Mouse (Mus musculus) embryonic facial prominence, embryonic 13.5 days (tissue): ENCODE data around the gene Ntn1. TPM values are rescaled to one million over a fixed set of nuclear protein-coding genes. Genes with fewer than 3 reads are reported as not detected.

Experiments used
- ATAC-seq: fragments of 200-750 bp; cut with Nextera tagmentation; 2 replicates; pipeline ENCODE4 v1.8.0; 2017; ENCODE audit warnings: low read depth; ENCODE audit not compliant: insufficient number of reproducible peaks, insufficient read depth, low FRiP score, low TSS enrichment
- H3K27ac ChIP-seq: fragments of 300-500 bp; sonication (generic); 2 replicates; pipeline ENCODE4 v1.5.1; 2015; ENCODE audit warnings: moderate library complexity, mild to moderate bottlenecking, inconsistent platforms
- H3K27me3 ChIP-seq: fragments of 300-500 bp; sonication (generic); 2 replicates; pipeline ENCODE4 v1.6.1; 2015; ENCODE audit warnings: mild to moderate bottlenecking, inconsistent platforms
- H3K36me3 ChIP-seq: fragments of 300-500 bp; sonication (generic); 2 replicates; pipeline ENCODE4 v1.6.1; 2015; ENCODE audit warnings: mild to moderate bottlenecking, inconsistent platforms
- H3K4me1 ChIP-seq: fragments of 300-500 bp; sonication (generic); 2 replicates; pipeline ENCODE4 v1.6.1; 2015; ENCODE audit warnings: inconsistent platforms
- H3K4me2 ChIP-seq: fragments of 300-500 bp; sonication (generic); 2 replicates; pipeline ENCODE4 v1.6.1; 2015; ENCODE audit warnings: moderate library complexity, mild to moderate bottlenecking, inconsistent platforms
- H3K4me3 ChIP-seq: fragments of 300-500 bp; sonication (generic); 2 replicates; pipeline ENCODE4 v1.5.1; 2015; ENCODE audit warnings: mild to moderate bottlenecking, inconsistent platforms
- H3K9ac ChIP-seq: fragments of 300-500 bp; sonication (generic); 2 replicates; pipeline ENCODE4 v1.6.1; 2015; ENCODE audit warnings: mild to moderate bottlenecking, inconsistent platforms
- H3K9me3 ChIP-seq: fragments of 300-500 bp; sonication (generic); 2 replicates; pipeline ENCODE4 v1.6.1; 2016; ENCODE audit warnings: inconsistent platforms
- WGBS: fragments of 180-500 bp; shearing (Covaris S2); methylation state at CpG from one replicate; pipeline ENCODE4 v1.1.7; 2015; ENCODE audit warnings: mixed read lengths; 5-methylcytosine and 5-hydroxymethylcytosine counted together
- polyA plus RNA-seq: library from polyadenylated mRNA; unstranded; fragments of >200 nt; fragmentation: Nextera tagmentation; extraction: Ambion mirVana; gene quantifications from 2 replicates; pipeline ENCODE4 v1.2.1, GENCODE M21; 2015

Gene Ntn1
- polyA plus RNA-seq, 1 experiment from 2014 or later, result 7.1 TPM

DNA sequence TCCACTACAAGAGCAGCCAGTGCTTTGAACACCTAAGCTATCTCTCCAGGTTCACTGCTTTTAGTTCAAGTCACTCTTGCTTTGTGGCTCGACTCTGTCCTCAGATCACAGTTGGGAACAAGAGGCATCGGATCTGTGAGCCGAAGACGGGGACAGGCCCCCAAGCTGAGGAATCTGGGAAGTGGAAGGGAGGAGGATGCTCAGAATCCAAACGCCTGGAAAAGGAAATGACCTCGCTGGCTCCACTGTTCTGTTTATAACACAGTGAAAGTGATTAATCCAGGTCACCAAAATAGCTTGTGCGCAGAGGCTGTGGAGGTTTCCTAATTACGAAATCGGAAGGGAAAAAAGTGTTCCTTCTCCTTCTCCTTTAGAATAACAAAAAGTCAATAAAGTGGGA lies 56.4 kb downstream of the Ntn1 start:
- Histone ChIP-seq H3K36me3 (no peaks in the 10 kb centered on the region), H3K27me3 (no peaks in the 10 kb centered on the region), H3K9me3 (no peaks in the 10 kb centered on the region), H3K9ac (no peak overlapping the region), H3K4me1 (peaks cover 21% of the 10 kb centered on the region), H3K4me3 (no peak overlapping the region), H3K4me2 (no peak overlapping the region), H3K27ac (no peak overlapping the region)
- no peak for ATAC-seq
- WGBS, result 65% methylated on average over 9 of the region's 9 CpGs

DNA sequence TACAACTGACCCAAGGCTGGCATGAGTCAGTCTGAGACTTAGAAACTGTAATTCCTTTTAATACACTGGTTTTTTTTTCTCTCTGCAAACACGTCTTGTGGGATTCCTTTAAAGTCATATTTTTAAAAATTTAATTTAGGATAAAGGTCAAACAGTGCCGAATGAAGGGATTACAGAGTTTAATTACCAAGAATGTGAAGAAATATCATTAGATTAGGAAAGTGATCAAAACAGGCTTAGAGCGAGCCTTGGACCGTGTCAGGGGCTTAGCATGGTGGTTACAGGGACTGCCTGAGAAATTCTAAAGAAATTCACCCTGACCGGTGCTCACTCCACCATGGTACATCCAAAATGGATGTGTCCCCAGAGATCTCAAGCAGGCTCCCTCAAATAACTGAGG lies 57.9 kb downstream of the Ntn1 start:
- Histone ChIP-seq H3K9me3 (no peaks in the 10 kb centered on the region), H3K9ac (no peak overlapping the region), H3K4me3 (no peak overlapping the region), H3K36me3 (no peaks in the 10 kb centered on the region), H3K27ac (no peak overlapping the region), H3K4me1 (peaks cover 21% of the 10 kb centered on the region), H3K27me3 (no peaks in the 10 kb centered on the region), H3K4me2 (no peak overlapping the region)
- 74% methylated on average over 5 of the region's 5 CpGs for WGBS
- no peak for ATAC-seq

DNA sequence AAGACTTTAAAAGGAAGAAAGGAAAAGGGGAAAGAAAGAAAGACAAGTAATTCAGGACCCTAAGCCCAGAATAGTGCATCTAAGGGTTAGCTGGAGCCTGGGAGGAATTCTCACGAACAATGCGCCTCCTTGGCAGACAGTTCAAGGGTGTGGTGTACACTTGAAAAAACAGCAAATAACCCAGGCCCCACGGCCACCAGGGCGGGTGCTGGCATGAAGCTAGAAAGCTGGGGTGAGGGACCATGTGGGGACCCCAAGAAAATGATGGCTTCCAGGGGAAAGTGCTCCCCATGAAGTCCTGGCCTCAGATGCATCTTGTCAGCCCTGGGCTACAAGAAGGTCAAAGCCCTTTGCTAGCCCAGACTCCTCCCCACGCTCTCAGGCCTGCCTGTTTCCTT lies 58.6 kb downstream of the Ntn1 start:
- no peaks in the 10 kb centered on the region for H3K9me3 ChIP-seq
- peak overlapping the region; percentile 18; the same call in 1 of the 2 replicates for H3K4me2 ChIP-seq
- 51% methylated on average over 5 of the region's 5 CpGs for WGBS
- ATAC-seq, result no peak
- no peak overlapping the region for H3K4me3 ChIP-seq
- H3K36me3 ChIP-seq, result no peaks in the 10 kb centered on the region
- peak overlapping the region; percentile 64; the same call in 1 of the 2 replicates for H3K27ac ChIP-seq
- H3K27me3 ChIP-seq, result no peaks in the 10 kb centered on the region
- no peak overlapping the region for H3K9ac ChIP-seq
- H3K4me1 ChIP-seq, result peaks cover 21% of the 10 kb centered on the region

DNA sequence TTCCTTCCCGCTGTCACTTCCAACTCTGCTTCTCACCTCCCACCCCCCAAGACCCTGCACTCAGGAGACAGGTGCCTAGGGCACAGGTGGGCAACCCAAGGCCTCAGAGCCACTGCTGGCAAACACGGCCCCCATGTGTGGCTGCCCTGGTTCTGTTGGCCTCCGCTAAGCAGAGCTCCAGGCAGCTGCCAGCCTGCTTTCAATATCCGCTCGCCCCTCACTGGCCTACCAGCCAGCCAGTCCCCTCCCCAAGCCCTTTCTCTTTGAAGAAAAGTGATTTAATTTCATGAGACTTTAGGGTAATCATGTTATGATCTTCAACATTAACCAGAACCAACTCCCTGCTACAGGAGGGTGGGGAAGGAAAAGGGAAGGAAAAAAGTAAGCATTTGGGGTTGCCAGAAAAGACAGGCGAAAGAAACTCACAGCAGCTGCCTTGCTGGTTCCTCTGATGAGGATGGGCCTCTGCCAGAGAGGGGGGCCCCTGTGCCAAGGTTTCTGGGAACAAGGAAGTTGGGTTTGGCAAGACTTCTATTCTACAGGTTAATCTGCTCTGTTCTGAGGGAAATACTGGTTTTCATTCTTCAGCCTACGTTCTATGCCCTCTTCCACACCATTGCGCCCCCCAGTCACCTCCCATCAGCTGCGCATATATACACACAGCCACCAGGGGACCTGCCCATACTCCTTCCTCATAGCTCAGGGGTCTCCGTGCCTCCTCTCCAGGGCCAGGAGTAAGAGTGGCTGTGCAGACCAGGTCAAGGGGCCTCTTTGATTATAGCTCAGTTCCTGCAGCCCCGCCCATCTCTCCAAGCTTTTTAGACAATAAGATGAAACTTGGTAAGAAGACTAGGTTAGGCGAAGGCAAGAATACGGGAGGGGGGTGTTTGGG lies 59.3 kb downstream of the Ntn1 start:
- Histone ChIP-seq H3K4me2 (peak overlapping the region; percentile 18; the same call in 1 of the 2 replicates), H3K4me3 (no peak overlapping the region), H3K36me3 (no peaks in the 10 kb centered on the region), H3K9me3 (no peaks in the 10 kb centered on the region), H3K9ac (no peak overlapping the region), H3K27me3 (no peaks in the 10 kb centered on the region), H3K27ac (peak overlapping the region; percentile 64), H3K4me1 (peaks cover 21% of the 10 kb centered on the region)
- 50% methylated on average over 13 of the region's 13 CpGs for WGBS
- peak; percentile 62; the same call in 1 of the 2 replicates for ATAC-seq

DNA sequence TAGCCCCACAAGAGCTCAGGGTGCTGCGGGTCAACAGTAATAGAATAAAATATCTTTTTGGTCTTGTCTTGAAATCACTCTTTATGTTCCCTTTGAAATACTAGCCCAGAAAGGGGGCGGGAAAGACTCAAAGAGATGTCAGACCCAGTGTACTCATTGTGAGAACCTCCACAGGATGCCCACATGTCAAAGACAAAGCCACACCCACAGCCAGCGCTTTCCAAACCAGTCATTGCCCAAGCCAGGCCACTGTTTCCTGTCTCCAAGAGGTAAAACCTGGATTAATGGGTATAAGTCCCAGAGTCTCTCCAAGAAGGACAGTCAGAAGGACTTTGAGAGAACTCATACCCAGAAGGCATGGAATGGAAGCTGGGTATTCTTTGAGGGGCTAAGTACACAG lies 60.3 kb downstream of the Ntn1 start:
- Histone ChIP-seq H3K4me3 (no peak overlapping the region), H3K36me3 (no peaks in the 10 kb centered on the region), H3K4me2 (no peak overlapping the region), H3K9ac (no peak overlapping the region), H3K27me3 (no peaks in the 10 kb centered on the region), H3K27ac (no peak overlapping the region), H3K4me1 (peaks cover 21% of the 10 kb centered on the region), H3K9me3 (no peaks in the 10 kb centered on the region)
- ATAC-seq, result no peak
- WGBS, result 82% methylated on average over 3 of the region's 3 CpGs

DNA sequence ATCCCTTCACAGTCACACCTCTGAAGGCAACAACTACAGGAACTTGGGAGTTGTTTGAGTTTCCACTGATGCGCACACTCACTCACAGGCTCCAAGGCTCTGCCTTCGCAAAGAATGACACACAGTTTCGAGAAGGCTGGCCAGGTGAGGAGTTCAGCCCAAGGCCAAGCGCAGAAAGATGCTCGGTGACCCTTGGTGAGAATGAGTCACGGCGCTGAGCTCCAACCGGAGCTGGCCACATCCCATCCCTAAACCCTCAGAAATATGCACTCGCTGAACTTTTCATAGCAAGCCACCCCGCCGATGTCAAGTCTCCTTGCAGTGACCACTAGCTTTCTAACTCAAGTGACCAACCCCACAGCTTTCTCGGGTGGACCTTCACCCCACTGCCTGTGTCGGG lies 60.8 kb downstream of the Ntn1 start:
- Histone ChIP-seq H3K4me1 (peaks cover 21% of the 10 kb centered on the region), H3K9ac (no peak overlapping the region), H3K36me3 (no peaks in the 10 kb centered on the region), H3K4me3 (no peak overlapping the region), H3K4me2 (no peak overlapping the region), H3K9me3 (no peaks in the 10 kb centered on the region), H3K27ac (no peak overlapping the region), H3K27me3 (no peaks in the 10 kb centered on the region)
- no peak for ATAC-seq
- WGBS, result 93% methylated on average over 13 of the region's 13 CpGs

DNA sequence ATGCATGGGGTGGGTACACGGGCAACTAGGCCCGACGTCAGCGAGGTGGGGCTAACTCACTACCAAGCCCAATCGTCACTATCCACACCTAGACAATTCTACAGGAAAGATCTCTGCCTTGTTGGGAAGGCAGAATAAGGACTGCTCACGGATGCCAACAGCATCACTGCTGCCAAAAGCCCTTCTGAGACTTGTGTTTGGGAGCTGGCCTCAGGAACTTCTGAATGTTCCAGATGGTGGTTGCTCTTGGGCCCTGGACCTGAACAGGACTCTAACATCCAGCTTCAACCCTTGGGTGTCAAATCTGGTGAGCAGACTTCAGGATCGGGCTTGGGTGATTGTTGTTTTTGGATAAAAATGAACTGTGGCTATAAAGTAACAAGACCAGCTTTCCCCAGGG lies 61.3 kb downstream of the Ntn1 start:
- Histone ChIP-seq H3K36me3 (no peaks in the 10 kb centered on the region), H3K9me3 (no peaks in the 10 kb centered on the region), H3K9ac (no peak overlapping the region), H3K4me3 (no peak overlapping the region), H3K27ac (no peak overlapping the region), H3K4me1 (peaks cover 21% of the 10 kb centered on the region), H3K4me2 (no peak overlapping the region), H3K27me3 (no peaks in the 10 kb centered on the region)
- 94% methylated on average over 7 of the region's 7 CpGs for WGBS
- no peak for ATAC-seq

DNA sequence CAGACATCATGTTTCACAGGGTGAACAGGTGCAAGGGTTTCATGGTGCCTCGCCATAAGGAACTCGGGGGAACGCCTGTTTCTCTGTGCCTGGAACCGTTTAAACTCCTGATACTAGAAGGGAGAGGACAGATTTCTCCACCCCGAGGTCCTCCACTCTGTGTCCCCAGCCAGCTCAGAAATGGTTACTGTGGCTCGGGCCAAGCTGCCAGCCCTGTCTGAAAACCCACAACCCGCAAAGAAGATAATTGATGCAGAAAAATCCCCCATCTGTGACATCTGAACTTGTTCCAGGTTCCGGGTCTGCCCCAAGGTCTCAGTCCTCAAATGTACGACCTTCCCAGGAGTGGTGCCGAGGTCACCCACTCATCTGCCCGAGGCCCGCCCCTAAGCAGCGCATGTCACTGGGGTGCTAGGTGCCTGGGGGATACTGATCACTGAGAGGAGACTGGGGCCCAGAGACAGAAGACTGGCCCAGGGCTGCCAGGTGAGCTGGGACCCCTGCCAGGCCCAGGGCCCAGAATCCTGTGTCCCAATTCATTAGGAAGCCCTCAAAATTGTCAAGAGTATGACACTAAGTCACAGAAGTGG lies 68.9 kb downstream of the Ntn1 start:
- 78% methylated on average over 13 of the region's 13 CpGs for WGBS
- Histone ChIP-seq H3K9ac (no peak overlapping the region), H3K4me2 (no peak overlapping the region), H3K4me1 (no peaks in the 10 kb centered on the region), H3K9me3 (peaks cover 3% of the 10 kb centered on the region; the same call in 1 of the 2 replicates), H3K27me3 (no peaks in the 10 kb centered on the region; the same call in 1 of the 2 replicates), H3K27ac (no peak overlapping the region), H3K36me3 (no peaks in the 10 kb centered on the region), H3K4me3 (no peak overlapping the region)
- ATAC-seq, result no peak

DNA sequence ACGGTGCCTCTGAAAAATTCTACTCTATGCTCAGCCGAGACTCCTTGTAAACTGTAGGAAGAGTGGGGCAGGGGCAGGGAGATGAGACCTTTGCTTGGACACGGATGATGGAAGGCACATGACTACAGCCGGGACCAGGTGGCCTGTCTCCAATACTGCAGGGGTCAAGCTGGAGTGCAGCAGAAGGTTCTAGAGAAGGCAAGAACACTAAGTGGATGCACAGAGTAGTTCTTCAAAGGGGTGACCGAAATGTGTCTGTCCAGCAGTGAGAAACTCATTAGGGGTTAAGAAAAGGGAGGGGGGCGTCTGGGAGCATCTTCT lies 69.5 kb downstream of the Ntn1 start:
- WGBS, result 72% methylated on average over 6 of the region's 6 CpGs
- no peaks in the 10 kb centered on the region for H3K36me3 ChIP-seq
- H3K27ac ChIP-seq, result no peak overlapping the region
- ATAC-seq, result no peak
- H3K4me1 ChIP-seq, result no peaks in the 10 kb centered on the region
- H3K27me3 ChIP-seq, result no peaks in the 10 kb centered on the region; the same call in 1 of the 2 replicates
- no peak overlapping the region for H3K9ac ChIP-seq
- peaks cover 3% of the 10 kb centered on the region; the same call in 1 of the 2 replicates for H3K9me3 ChIP-seq
- no peak overlapping the region for H3K4me3 ChIP-seq
- no peak overlapping the region for H3K4me2 ChIP-seq

DNA sequence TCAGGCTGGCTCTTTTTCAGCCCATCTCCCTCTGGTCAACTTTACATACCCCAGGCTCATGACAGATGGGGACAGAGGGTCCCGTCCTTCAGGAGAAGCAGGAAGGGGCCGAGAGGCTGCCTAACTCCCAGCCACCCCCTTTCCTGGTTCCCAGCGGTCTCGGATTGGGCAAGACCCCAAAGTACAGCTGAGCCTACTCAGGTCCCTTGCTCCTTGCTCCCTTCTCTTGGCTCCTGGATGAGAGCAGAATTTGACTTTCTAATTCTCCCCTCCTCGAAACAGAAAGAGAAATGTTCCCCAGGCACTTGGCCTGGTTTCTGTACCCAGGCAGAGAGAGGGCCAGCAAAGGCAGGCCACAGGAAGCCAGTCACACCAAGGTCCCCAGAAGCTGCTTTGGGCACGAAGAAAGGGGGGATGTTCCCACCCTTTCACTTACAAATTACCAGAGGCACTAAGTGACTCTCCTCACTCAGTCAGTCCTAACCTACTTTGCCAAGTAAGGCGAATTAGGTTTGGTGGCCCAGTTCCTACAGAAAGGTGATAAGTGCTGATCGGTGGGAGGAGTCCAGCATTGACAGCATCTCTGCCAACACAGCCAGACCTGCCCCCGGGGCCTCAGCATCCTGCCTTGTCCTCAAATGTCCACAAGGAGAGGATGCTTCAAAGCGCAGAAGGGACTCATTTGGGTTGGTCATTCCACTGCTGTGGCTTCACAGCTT lies 70.1 kb downstream of the Ntn1 start:
- no peaks in the 10 kb centered on the region; the same call in 1 of the 2 replicates for H3K27me3 ChIP-seq
- WGBS, result 57% methylated on average over 10 of the region's 10 CpGs
- H3K4me1 ChIP-seq, result no peaks in the 10 kb centered on the region
- no peak overlapping the region for H3K27ac ChIP-seq
- H3K9ac ChIP-seq, result no peak overlapping the region
- H3K9me3 ChIP-seq, result peaks cover 3% of the 10 kb centered on the region; the same call in 1 of the 2 replicates
- no peak overlapping the region for H3K4me3 ChIP-seq
- no peaks in the 10 kb centered on the region for H3K36me3 ChIP-seq
- no peak for ATAC-seq
- no peak overlapping the region for H3K4me2 ChIP-seq

DNA sequence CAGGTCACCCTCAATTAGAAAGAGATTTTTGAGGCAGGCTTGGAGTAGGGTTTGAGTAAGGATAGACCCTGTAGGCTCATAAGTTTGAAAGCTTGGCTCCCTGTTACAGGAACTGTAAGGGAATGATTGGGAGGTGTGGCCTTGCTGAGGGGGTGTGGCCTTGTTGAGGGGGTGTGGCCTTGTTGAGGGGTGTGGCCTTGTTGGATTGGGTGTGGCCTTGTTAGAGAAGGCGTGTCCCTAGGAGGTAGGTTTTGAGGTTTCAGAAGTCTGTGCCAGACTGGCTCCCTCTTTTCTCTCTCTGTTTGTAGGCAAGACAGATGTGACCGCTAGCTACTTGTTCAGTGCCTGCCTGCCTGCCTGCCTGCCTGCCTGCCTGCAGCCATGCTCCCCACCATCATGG lies 75.8 kb downstream of the Ntn1 start:
- no peaks in the 10 kb centered on the region for H3K4me1 ChIP-seq
- H3K36me3 ChIP-seq, result no peaks in the 10 kb centered on the region
- no peaks in the 10 kb centered on the region for H3K27me3 ChIP-seq
- no peak overlapping the region for H3K9ac ChIP-seq
- no peak for ATAC-seq
- WGBS, result 83% methylated on average over 2 of the region's 2 CpGs
- H3K4me2 ChIP-seq, result no peak overlapping the region
- no peak overlapping the region for H3K27ac ChIP-seq
- H3K9me3 ChIP-seq, result peaks cover 3% of the 10 kb centered on the region; the same call in 1 of the 2 replicates
- H3K4me3 ChIP-seq, result no peak overlapping the region
